Mouse (Mus musculus) CD4-positive naive resting alpha-beta T cell, adult 57 days (primary cell): ENCODE measurements around the gene BC005624. TPM values are rescaled to one million over a fixed set of nuclear protein-coding genes. Genes with fewer than 3 reads are reported as not detected.

Experiments used
- total RNA-seq: library from RNA; stranded (reverse); gene quantifications from one replicate; pipeline ENCODE4 v1.2.4, GENCODE M21; 2023

Gene BC005624
- total RNA-seq: 89.7 TPM

DNA sequence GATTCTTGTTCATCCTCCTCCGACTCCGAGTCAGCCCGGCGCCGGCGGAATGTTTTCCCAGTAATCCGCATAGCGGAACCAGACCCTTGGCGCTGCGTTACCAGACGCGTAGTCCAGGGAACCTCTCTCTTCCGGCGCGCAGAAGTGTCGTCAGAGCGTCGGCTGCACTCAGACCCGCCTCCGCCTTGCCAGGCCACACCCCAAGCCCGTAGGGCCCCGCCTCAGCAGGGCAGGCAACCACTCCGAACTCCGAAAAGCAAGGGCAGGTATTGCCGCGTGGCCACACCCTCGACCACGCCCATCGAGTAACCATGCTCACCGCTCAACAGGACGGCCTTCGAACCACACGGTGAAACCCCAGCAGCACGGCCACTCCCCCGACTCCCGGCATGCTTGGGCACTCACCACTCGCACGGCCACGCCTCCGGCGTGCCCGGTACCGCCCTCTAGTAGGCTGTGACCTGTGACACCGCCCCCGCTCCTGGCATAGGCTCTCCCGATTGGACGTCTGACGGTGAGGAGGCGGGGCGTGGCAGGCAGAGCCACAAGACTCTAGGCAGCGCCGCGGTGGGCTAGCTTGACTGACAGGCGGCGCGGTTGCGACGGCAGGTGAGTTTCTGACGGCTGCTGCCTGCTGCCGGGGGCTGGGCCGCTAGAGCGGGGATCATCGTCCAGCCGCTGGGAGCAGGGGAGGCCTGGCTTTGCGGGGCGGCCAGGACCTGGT, at the start of gene BC005624, which contains the start of gene Usp20:
Gene BC005624 (minus strand): TSS at position 412 of the 724 bp plus-strand sequence.
Gene Usp20 (plus strand): TSS at position 490 of the 724 bp plus-strand sequence.

GRCm38 (mm10) chr2:30967352-30968327, 14.4 kb downstream of the BC005624 start, which contains the start of gene Tor1a:
TSS of gene Tor1a (minus strand) at chr2:30967933.

GRCm38 (mm10) chr2:30952824-30953490, 29.0 kb downstream of the BC005624 start, which contains the start of gene Tor1b:
TSS of gene Tor1b (plus strand) at chr2:30952959.

DNA sequence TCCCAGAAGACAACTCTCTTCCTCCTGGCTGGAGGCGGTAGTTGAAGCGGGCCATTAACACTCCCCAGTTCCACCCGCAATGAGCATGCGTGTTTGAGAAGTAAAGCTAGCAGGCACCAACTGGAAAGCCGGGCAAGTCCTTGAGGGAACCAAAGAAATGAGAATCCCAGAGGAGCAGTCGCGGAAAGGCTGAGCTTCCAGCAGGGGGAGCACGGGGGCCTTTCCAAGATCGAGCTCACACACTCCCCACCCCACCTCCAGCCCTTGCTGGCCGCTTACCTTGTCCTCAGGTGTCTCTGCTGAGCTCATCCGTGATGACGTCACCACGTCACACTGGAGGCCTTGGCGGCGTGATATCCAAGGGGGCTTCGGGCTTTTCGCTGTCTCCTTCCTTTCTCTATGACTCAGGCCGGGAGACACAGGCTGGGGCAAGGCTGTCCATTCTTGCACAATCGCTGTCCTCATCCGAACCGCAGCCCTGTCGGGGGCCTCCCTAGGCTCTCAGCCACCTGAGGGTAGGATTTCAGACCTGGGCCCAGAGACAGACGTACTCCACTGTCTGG, 52.4 kb downstream of the BC005624 start, which contains the start of gene Ptges:
Gene Ptges (minus strand): TSS at position 381 of the 563 bp plus-strand sequence.

Other genes starting within 250 kb of the BC005624 start
- not detected for gene 1700001O22Rik, start 178.5 kb downstream of the BC005624 start, total RNA-seq
- 23.3 TPM for gene Ntmt1, start 174.4 kb downstream of the BC005624 start, total RNA-seq
- gene Asb6, start 151.9 kb downstream of the BC005624 start, total RNA-seq: 46.7 TPM
- gene Prrx2, start 147.2 kb downstream of the BC005624 start, total RNA-seq: not detected
- not detected for gene Ptges, start 52.3 kb downstream of the BC005624 start, total RNA-seq
- gene Tor1b, start 29.2 kb downstream of the BC005624 start, total RNA-seq: 52.3 TPM
- gene Tor1a, start 14.3 kb downstream of the BC005624 start, total RNA-seq: 40.9 TPM
- gene Usp20, start 78 bp upstream of the BC005624 start, total RNA-seq: 15.5 TPM
- gene Fnbp1, start 159.8 kb upstream of the BC005624 start, total RNA-seq: 192 TPM
- gene Gpr107, start 170.1 kb upstream of the BC005624 start, total RNA-seq: 57.2 TPM